In genomic region chr7:83598997-83599912, GRCm38 (mm10) we compare ENCODE assay signal across 15 mouse cellular contexts. TPM values are rescaled to one million over a fixed set of nuclear protein-coding genes. Genes with fewer than 3 reads are reported as not detected.
DNase-seq lines count a peak whose midpoint lies in the region; ATAC-seq lines count a peak whose summit lies in the region.
"Had no signal": no experiment of that assay in that cellular context is flagged by ENCODE, and none has a peak within 500 bp of the region (broad histone marks: within the 10 kb centered on the region; RNA-seq: fewer than 3 reads in every experiment).

No protein-coding gene starts in this region.

- DNase-seq in lung, postnatal 25 days (ENCODE audit: low spot score) = peak; percentile 1
- no peak for DNase-seq in lung, postnatal 4 days
- DNase-seq in intestine, embryonic 14.5 days (ENCODE audit: low spot score) = no peak
- DNase-seq in liver, embryonic 11.5 days (ENCODE audit: low spot score) = no peak
- DNase-seq in kidney, postnatal 10 days = no peak
- no peak for DNase-seq in gastrocnemius, adult 18-20 months (ENCODE audit: low spot score)
- DNase-seq: kidney, adult 11 months had no signal

- peak; percentile 79 for ATAC-seq in intestine, embryonic 14.5 days (replicated peaks; ENCODE audit: low FRiP score, low TSS enrichment, low read depth)
- peak; percentile 58; the same call in 1 of the 2 replicates for ATAC-seq in liver, embryonic 11.5 days (replicated peaks; ENCODE audit: low FRiP score)
- ATAC-seq in stomach, embryonic 15.5 days (ENCODE audit: insufficient read depth, low FRiP score, low read depth) = peak; percentile 89
- ATAC-seq in heart, embryonic 12.5 days (ENCODE audit: insufficient number of reproducible peaks, low FRiP score) = no peak

- H3K27me3 ChIP-seq in intestine, embryonic 14.5 days (replicated peaks; ENCODE audit: control insufficient read depth, insufficient read depth, low read length) = no peaks in the 10 kb centered on the region
- no peaks in the 10 kb centered on the region for H3K27me3 ChIP-seq in liver, embryonic 11.5 days (replicated peaks; ENCODE audit: control insufficient read depth, insufficient read depth, low read length)
- H3K27me3 ChIP-seq in stomach, embryonic 15.5 days (replicated peaks) = no peaks in the 10 kb centered on the region
- no peaks in the 10 kb centered on the region for H3K27me3 ChIP-seq in heart, embryonic 12.5 days (replicated peaks)
- H3K27me3 ChIP-seq: hindbrain, embryonic 13.5 days; limb, embryonic 15.5 days had no signal

- no peaks in the 10 kb centered on the region for H3K9me3 ChIP-seq in intestine, embryonic 14.5 days (ENCODE audit: control insufficient read depth, low read length)
- H3K9me3 ChIP-seq in liver, embryonic 11.5 days (ENCODE audit: control insufficient read depth, low read length) = no peaks in the 10 kb centered on the region
- H3K9me3 ChIP-seq in stomach, embryonic 15.5 days = no peaks in the 10 kb centered on the region
- no peaks in the 10 kb centered on the region for H3K9me3 ChIP-seq in heart, embryonic 12.5 days (replicated peaks)
- H3K9me3 ChIP-seq: embryonic facial prominence, embryonic 10.5 days; hindbrain, embryonic 13.5 days; limb, embryonic 15.5 days had no signal

- no peaks in the 10 kb centered on the region for H3K36me3 ChIP-seq in intestine, embryonic 14.5 days (ENCODE audit: control insufficient read depth, insufficient read depth, low read length)
- H3K36me3 ChIP-seq in liver, embryonic 11.5 days (ENCODE audit: control insufficient read depth, insufficient read depth, low read length) = no peaks in the 10 kb centered on the region
- H3K36me3 ChIP-seq in stomach, embryonic 15.5 days = no peaks in the 10 kb centered on the region
- H3K36me3 ChIP-seq in heart, embryonic 12.5 days = no peaks in the 10 kb centered on the region
- H3K36me3 ChIP-seq: embryonic facial prominence, embryonic 10.5 days; hindbrain, embryonic 13.5 days; limb, embryonic 15.5 days had no signal

- H3K4me3 ChIP-seq in intestine, embryonic 14.5 days (ENCODE audit: low read depth, low read length) = no peak overlapping the region
- no peak overlapping the region for H3K4me3 ChIP-seq in liver, embryonic 11.5 days (ENCODE audit: low read depth, low read length)
- no peak overlapping the region for H3K4me3 ChIP-seq in stomach, embryonic 15.5 days (replicated peaks)
- no peak overlapping the region for H3K4me3 ChIP-seq in heart, embryonic 12.5 days
- H3K4me3 ChIP-seq: embryonic facial prominence, embryonic 10.5 days; hindbrain, embryonic 13.5 days; limb, embryonic 15.5 days; myocyte had no signal

- no peak overlapping the region for H3K4me2 ChIP-seq in intestine, embryonic 14.5 days (ENCODE audit: low read length)
- no peak overlapping the region for H3K4me2 ChIP-seq in liver, embryonic 11.5 days
- H3K4me2 ChIP-seq in stomach, embryonic 15.5 days = no peak overlapping the region
- H3K4me2 ChIP-seq in heart, embryonic 12.5 days = no peak overlapping the region
- H3K4me2 ChIP-seq: heart, embryonic 11.5 days; hindbrain, embryonic 13.5 days; limb, embryonic 15.5 days had no signal

- WGBS in intestine, embryonic 14.5 days = 77% methylated on average over 13 of the region's 13 CpGs
- 65% methylated on average over 13 of the region's 13 CpGs for whole genome bisulfite sequencing in liver, embryonic 11.5 days
- whole genome bisulfite sequencing in stomach, embryonic 15.5 days = 72% methylated on average over 13 of the region's 13 CpGs
- WGBS in heart, embryonic 12.5 days = 68% methylated on average over 13 of the region's 13 CpGs

- no peaks in the 10 kb centered on the region for H3K4me1 ChIP-seq in intestine, embryonic 14.5 days (replicated peaks; ENCODE audit: control insufficient read depth, insufficient read depth, low read length)
- H3K4me1 ChIP-seq in liver, embryonic 11.5 days (replicated peaks; ENCODE audit: control insufficient read depth, insufficient read depth, low read length) = peaks cover 4% of the 10 kb centered on the region; the same call in 1 of the 2 replicates
- H3K4me1 ChIP-seq in stomach, embryonic 15.5 days = no peaks in the 10 kb centered on the region
- peaks cover 5% of the 10 kb centered on the region; the same call in 1 of the 2 replicates for H3K4me1 ChIP-seq in heart, embryonic 12.5 days (replicated peaks)
- H3K4me1 ChIP-seq: hindbrain, embryonic 13.5 days; limb, embryonic 15.5 days had no signal

- no peak overlapping the region for H3K27ac ChIP-seq in intestine, embryonic 14.5 days (ENCODE audit: low read depth)
- H3K27ac ChIP-seq in liver, embryonic 11.5 days (ENCODE audit: low read depth, low read length) = no peak overlapping the region
- H3K27ac ChIP-seq in stomach, embryonic 15.5 days = no peak overlapping the region
- no peak overlapping the region for H3K27ac ChIP-seq in heart, embryonic 12.5 days (ENCODE audit: poor library complexity, severe bottlenecking)
- H3K27ac ChIP-seq: embryonic facial prominence, embryonic 10.5 days; hindbrain, embryonic 13.5 days; kidney, postnatal 0 days; limb, embryonic 15.5 days had no signal

- no peak overlapping the region for H3K9ac ChIP-seq in intestine, embryonic 14.5 days (ENCODE audit: low read length)
- H3K9ac ChIP-seq in liver, embryonic 11.5 days (ENCODE audit: low read depth, low read length) = no peak overlapping the region
- H3K9ac ChIP-seq in stomach, embryonic 15.5 days = no peak overlapping the region
- no peak overlapping the region for H3K9ac ChIP-seq in heart, embryonic 12.5 days
- H3K9ac ChIP-seq: hindbrain, embryonic 13.5 days; limb, embryonic 15.5 days had no signal

RNA-seq across cellular contexts. Expression of gene Tmc3, which starts 14.5 kb away (rescaled TPM):
- polyA plus RNA-seq in intestine, embryonic 14.5 days (2014; fragmentation: Nextera tagmentation; extraction: Ambion mirVana) = 1.2 and 1.6 TPM in 2 replicates
- polyA plus RNA-seq in liver, embryonic 11.5 days (2014; fragmentation: Nextera tagmentation; extraction: Ambion mirVana) = 0.42 and 0.47 TPM in 2 replicates
- polyA plus RNA-seq in stomach, embryonic 15.5 days (2015; fragmentation: Nextera tagmentation; extraction: Ambion mirVana) = 0.88 and 0.94 TPM in 2 replicates
- polyA plus RNA-seq in heart, embryonic 12.5 days (2016; fragmentation: Nextera tagmentation; extraction: Ambion mirVana) = 0.15 and 0.63 TPM in 2 replicates
- total RNA-seq in gastrocnemius, adult 18-20 months (2021) = under 1 TPM; 0.02 to 0.07 TPM

RNA-seq across cellular contexts. Expression of gene Stard5, which starts 32.5 kb away (rescaled TPM):
- 37.0 and 37.1 TPM in 2 replicates for polyA plus RNA-seq in intestine, embryonic 14.5 days (2014; fragmentation: Nextera tagmentation; extraction: Ambion mirVana)
- 9.2 and 10.8 TPM in 2 replicates for polyA plus RNA-seq in liver, embryonic 11.5 days (2014; fragmentation: Nextera tagmentation; extraction: Ambion mirVana)
- 25.8 and 29.8 TPM in 2 replicates for polyA plus RNA-seq in stomach, embryonic 15.5 days (2015; fragmentation: Nextera tagmentation; extraction: Ambion mirVana)
- polyA plus RNA-seq in heart, embryonic 12.5 days (2016; fragmentation: Nextera tagmentation; extraction: Ambion mirVana) = 35.1 and 35.4 TPM in 2 replicates
- 1 to 10 TPM; 3.1 to 4.1 TPM for total RNA-seq in gastrocnemius, adult 18-20 months (2021)
